Mouse (Mus musculus) ES-Bruce4 (cell line): ENCODE results near the gene Map3k5.

ENCODE experiments used
- CTCF ChIP-seq: IDR thresholded peaks from one replicate; pipeline ENCODE4 v1.8.1; 2011; ENCODE audit warnings: low read depth, low read length
- EP300 ChIP-seq: IDR thresholded peaks from 2 replicates; pipeline ENCODE4 v1.6.1; 2011; ENCODE audit warnings: low read depth, low read length; ENCODE audit not compliant: insufficient read depth
- POLR2A ChIP-seq: IDR thresholded peaks from one replicate; pipeline ENCODE4 v1.8.1; 2011; ENCODE audit warnings: low read length; ENCODE audit not compliant: insufficient read depth

DNA sequence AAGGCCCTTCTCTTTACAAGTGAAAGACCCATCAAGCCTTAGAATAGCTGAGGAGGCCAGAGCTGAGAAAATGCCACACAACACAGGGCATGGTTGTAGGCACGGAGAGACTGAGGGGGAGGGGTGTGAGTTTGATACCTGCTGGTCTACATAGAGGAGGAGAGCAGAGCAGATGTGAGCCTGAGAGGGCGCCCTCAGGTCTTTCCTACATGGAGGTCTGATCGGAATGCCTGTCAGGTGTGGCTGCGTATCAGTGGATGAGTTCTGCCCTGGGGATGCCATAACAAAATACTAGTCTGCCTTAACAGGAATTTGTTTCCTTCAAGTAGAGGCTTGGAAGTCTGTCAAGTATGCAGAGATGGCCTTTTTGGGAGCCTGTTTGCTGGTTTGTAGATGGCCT is 251.0 kb downstream of the Map3k5 start:
- TF ChIP-seq CTCF (no peak), POLR2A (no peak), EP300 (peak; percentile 87)
